Mouse (Mus musculus) layer of hippocampus, postnatal 36 days (tissue): Measurements from ENCODE around the gene Slco6d1. TPM values are rescaled to one million over a fixed set of nuclear protein-coding genes. Genes with fewer than 3 reads are reported as not detected.
"Not testable (repeated sequence)": the region's sequence is repeated elsewhere in the genome, so short reads cannot be mapped to it uniquely, and the experiment has no call there.

Source experiments
- DNase-seq, 2 experiments: peaks; one replicate each; pipeline ENCODE4 v3.0.0; 2022
- microRNA-seq, 2 experiments: library from miRNA; unstranded; fragments of <30 nt; microRNA quantifications; one replicate each; pipeline ENCODE4 v1.2.0; 2021
- total RNA-seq, 2 experiments: library from RNA; stranded (reverse); gene quantifications; 2 replicates each; pipeline ENCODE4 v1.2.3; 2021

Gene Slco6d1
- not detected for total RNA-seq

- DNase-seq, result no peak
These were observed at the start of gene Slco6d1 for GRCm38 (mm10) chr1:98420824-98421223. TSS of gene Slco6d1 (plus strand) at chr1:98421124.

GRCm38 (mm10) chr1:98392001-98392400 lies 28.9 kb upstream of the Slco6d1 start:
- no peak for DNase-seq

DNA sequence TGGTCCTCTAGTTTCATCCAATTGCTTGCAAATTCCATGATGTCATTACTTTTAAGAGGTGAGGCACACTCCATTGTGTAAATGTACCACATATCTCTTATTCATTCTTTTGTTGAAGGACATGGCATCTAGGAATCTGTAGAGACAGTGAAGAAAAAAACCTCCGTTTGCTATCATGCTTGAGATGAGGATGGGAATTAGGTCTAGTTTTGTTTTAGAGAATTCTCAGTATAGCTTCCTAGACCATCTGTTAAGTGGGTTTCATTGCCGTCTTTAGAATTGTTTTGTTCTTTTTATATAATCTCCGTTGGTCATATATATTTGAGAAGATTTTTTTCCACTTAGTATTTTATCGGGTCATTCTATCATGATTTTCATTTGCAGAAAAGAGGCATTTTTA lies 27.0 kb downstream of the Slco6d1 start:
- no peak for DNase-seq

DNA sequence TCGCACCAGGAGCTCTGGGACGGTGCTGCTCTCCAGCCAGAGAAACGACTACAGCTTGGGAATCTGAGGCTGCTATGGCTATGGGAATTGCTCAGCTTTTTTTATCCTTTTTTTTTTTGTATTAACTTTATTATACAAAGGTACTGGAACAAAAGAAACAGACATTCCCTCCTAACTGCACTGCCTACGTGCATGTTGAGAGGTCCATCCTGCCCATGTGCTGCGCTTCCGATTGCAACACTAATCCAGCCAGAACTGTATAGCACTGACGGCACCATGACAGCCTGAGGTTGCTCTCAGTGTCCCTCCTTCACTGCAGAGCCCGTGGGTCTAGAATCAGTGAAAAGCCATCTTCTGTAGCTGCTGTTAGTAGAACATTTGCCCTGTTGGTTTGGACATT lies 38.3 kb downstream of the Slco6d1 start:
- not testable (repeated sequence) for DNase-seq

- not testable (repeated sequence) for DNase-seq
These were observed 55.5 kb downstream of the Slco6d1 start for GRCm38 (mm10) chr1:98476381-98476780.

DNA sequence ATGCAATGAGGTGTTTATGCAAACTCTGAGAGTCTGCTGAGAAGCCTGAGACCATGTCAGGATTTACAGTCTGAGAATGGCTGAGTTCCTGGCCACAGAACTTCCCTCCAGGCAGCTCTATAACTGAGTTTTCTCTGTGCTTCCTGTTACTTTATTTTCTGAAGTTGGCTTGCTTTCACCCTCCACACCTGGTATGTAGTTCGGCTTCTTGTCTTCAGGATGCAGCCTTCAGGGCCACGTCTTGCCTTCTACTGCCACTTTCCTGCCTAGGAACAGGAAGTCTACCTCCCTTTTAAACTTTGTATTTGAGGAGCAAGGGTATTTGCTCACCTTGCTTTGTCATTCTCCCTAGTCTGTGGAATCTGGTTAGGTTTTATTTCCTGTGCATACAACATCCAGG lies 58.3 kb downstream of the Slco6d1 start:
- no peak for DNase-seq

- no peak for DNase-seq
These were observed 85.1 kb downstream of the Slco6d1 start for GRCm38 (mm10) chr1:98505982-98506381.

DNA sequence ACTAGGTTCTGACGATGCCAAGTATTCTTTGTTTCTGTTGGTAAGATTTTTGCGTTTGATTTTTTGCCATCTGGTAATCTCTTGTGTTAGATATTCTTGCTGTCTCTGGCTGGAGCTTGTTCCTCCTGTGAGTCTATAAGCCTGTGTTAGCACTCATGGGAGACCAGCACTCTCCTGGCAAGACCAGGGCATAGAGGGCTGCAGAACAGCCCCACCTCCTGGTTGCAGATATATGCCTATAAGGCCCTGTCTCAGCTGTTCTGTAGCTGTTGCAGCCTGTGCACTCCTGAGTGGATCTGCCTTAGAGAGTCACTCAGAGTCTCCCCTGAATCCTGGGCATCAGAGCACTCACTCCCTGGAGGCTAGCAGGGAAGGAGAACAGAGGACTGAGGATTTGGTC lies 102.1 kb downstream of the Slco6d1 start:
- no peak for DNase-seq

- DNase-seq, result no peak
These were observed 102.6 kb downstream of the Slco6d1 start for GRCm38 (mm10) chr1:98523537-98523936.

DNA sequence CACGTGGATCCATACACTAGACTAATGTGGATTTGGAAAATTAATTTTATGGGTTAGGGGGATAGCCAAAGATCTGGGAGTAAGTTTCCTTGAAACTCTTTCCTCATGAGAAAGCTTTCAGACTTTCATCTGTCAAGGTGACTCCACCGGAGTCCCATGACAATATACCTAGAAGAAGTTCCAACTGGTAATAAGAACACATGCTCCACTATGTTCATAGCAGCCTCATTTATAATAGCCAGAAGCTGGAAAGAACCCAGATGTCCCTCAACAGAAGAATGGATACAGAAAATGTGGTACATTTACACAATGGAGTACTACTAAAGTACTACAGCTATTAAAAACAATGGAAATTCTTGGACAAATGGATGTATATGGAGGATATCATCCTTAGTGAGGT lies 107.4 kb downstream of the Slco6d1 start:
- DNase-seq, result not testable (repeated sequence)

DNA sequence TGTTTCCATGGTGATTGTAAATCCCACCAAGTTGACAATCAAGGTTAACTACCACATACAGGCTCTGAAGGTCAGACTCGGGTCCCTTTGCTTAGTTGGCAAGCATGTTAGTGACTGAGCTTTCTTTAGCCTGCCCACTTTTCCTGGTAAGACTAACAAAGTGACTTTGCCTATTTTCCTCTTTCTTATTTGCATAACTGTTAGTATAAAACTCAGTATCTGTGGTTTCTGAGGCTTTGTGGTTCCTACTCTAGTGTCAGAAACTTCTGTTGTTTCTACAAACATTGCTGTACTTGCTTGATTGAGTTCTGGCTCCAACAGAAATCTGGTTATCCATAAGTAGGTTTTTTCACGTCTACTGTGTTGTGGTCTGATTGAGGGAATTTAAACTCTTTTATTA lies 124.4 kb downstream of the Slco6d1 start:
- DNase-seq, result no peak

DNA sequence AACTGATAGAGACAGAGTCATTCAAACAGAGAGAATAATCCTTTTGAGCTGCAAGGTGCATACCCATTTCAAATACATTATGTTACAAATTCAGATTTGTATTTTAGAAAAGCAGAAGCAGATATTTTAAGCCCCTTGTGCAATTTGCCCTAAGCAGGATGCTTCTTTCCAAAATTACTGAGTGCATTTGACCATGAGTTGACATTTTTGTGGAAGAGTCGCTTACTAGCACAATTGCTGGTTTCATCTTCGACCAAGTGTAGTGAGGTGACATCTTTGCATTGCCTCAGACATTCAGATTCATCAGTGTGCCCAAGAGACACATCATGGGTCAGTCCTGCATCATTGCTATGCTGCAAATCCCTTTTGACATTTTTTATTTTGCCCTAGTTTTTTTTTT lies 133.5 kb downstream of the Slco6d1 start:
- no peak for DNase-seq

DNA sequence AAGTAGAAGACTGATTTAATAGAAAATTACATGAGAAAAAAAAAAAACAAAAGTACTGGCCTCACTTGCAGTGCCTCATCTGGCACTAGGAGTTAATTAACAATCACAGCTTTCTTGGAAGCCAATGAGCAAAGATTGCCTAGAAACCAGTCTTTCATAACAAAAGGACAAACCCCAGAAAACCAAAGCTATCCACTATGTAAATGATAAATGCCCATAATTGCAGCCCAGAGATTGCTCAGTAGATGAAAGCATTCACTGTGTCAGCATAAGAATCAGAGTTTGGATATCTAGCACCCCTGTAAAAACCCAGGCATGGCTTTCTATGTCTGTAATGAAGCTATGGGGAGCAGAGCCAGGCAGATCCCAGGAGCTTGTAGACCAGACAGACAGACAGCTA lies 144.8 kb downstream of the Slco6d1 start:
- DNase-seq, result no peak

Small RNA genes lying within 50 kb of the gene (microRNA-seq; reads per million reads assigned to microRNA genes)
- 0 reads per million in 2 experiments for gene Gm26134
